Mouse (Mus musculus): ENCODE data around the gene Gm6367.
"Not testable (repeated sequence)": the region's sequence is repeated elsewhere in the genome, so short reads cannot be mapped to it uniquely, and the experiment has no call there.

Gene Gm6367

DNA sequence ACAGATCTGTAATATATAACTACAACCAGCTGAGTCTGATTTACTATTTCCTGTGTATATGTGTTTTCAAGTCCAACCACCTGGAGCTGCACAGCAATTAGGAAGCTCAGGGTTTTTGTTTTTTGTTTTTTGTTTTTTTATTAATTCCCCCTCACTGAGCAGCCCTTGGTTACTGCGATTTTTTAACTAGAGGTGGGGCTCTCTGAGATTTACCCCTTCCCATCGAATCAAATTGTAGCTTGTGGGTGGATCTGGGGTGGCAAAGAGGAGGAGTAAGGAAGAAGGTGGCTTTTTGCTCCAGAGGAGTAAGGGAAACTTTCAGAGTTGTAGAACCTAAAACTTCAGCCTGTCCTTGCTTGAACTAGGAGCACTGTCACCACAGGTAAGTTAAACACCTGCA, at the start of gene Gm6367:
TSS of gene Gm6367 (plus strand) at position 301 of the 400 bp plus-strand sequence.
- DNase-seq (ENCODE audit: low read depth, low spot score): not testable (repeated sequence)

Data from A20 (cell line).